28 mouse cellular contexts compared by ENCODE assay signal in genomic region chr2:143832721-143833120, GRCm38 (mm10). TPM values are rescaled to one million over a fixed set of nuclear protein-coding genes. Genes with fewer than 3 reads are reported as not detected.
"Had no signal": no experiment of that assay in that cellular context is flagged by ENCODE, and none has a peak within 500 bp of the region (broad histone marks: within the 10 kb centered on the region; RNA-seq: fewer than 3 reads in every experiment).

No protein-coding gene starts in this region.

- DNase-seq: gastrocnemius, postnatal 14 days; gastrocnemius, postnatal 36 days; heart, adult 11 months; heart, adult 2 months; heart, postnatal 14 days; heart, postnatal 36 days; kidney, adult 11 months; kidney, adult 2 months; kidney, adult 9 months; kidney, postnatal 14 days; kidney, postnatal 36 days; liver; liver, embryonic 13.5 days; liver, postnatal 0 days had no signal

- H3K9ac ChIP-seq: heart, embryonic 13.5 days; heart, embryonic 15.5 days; hindbrain, embryonic 14.5 days; kidney, embryonic 15.5 days; limb, embryonic 12.5 days; liver, embryonic 13.5 days; liver, embryonic 15.5 days; liver, postnatal 0 days had no signal

- H3K27ac ChIP-seq: heart, adult 2 months; heart, embryonic 13.5 days; heart, embryonic 15.5 days; hindbrain, embryonic 14.5 days; hindbrain, postnatal 0 days; kidney, embryonic 15.5 days; kidney, postnatal 0 days; left cerebral cortex, adult 2 months; limb, embryonic 10.5 days; limb, embryonic 12.5 days; liver, embryonic 13.5 days; liver, embryonic 15.5 days had no signal

- H3K4me2 ChIP-seq: heart, embryonic 11.5 days; heart, embryonic 13.5 days; heart, embryonic 15.5 days; hindbrain, embryonic 14.5 days; kidney, embryonic 15.5 days; limb, embryonic 12.5 days; liver, embryonic 11.5 days; liver, embryonic 13.5 days; liver, embryonic 15.5 days had no signal

- H3K4me3 ChIP-seq: heart, adult 2 months; heart, embryonic 13.5 days; heart, embryonic 15.5 days; kidney, embryonic 15.5 days; left cerebral cortex, adult 2 months; limb, embryonic 10.5 days; limb, embryonic 12.5 days; liver, embryonic 13.5 days; liver, embryonic 15.5 days had no signal

- H3K36me3 ChIP-seq: heart, embryonic 13.5 days; heart, embryonic 15.5 days; kidney, embryonic 15.5 days; limb, embryonic 10.5 days; limb, embryonic 12.5 days; liver, embryonic 13.5 days; liver, embryonic 15.5 days had no signal

- H3K9me3 ChIP-seq: heart, embryonic 13.5 days; heart, embryonic 15.5 days; kidney, embryonic 15.5 days; limb, embryonic 10.5 days; limb, embryonic 12.5 days; liver, embryonic 13.5 days; liver, embryonic 15.5 days had no signal

- H3K27me3 ChIP-seq: heart, embryonic 13.5 days; heart, embryonic 15.5 days; kidney, embryonic 15.5 days; limb, embryonic 12.5 days; liver, embryonic 13.5 days; liver, embryonic 15.5 days had no signal

RNA-seq across cellular contexts. Expression of gene Bfsp1, which starts 30.3 kb away (rescaled TPM):
- total RNA-seq: gastrocnemius, adult 18-20 months; hematopoietic stem cell, adult 5-6 weeks had no signal
